ENCODE assay signal across 16 mouse cellular contexts in genomic region chr8:48178993-48179392, GRCm38 (mm10).
A peak's percentile ranks its signal among the peaks of the same experiment; 100 is the strongest.
DNase-seq lines count a peak whose midpoint lies in the region; ATAC-seq lines count a peak whose summit lies in the region.
"Had no signal": no experiment of that assay in that cellular context is flagged by ENCODE, and none has a peak within 500 bp of the region (broad histone marks: within the 10 kb centered on the region; RNA-seq: fewer than 3 reads in every experiment).

No protein-coding gene starts in this region.

- H3K27me3 ChIP-seq in midbrain, embryonic 12.5 days: no peaks in the 10 kb centered on the region
- H3K27me3 ChIP-seq in midbrain, embryonic 16.5 days (ENCODE audit: control insufficient read depth, insufficient read depth, low read depth, low read length): no peaks in the 10 kb centered on the region
- no peaks in the 10 kb centered on the region for H3K27me3 ChIP-seq in forebrain, embryonic 14.5 days (replicated peaks; ENCODE audit: control insufficient read depth, insufficient read depth, low read length)
- H3K27me3 ChIP-seq in intestine, embryonic 15.5 days (replicated peaks): no peaks in the 10 kb centered on the region
- H3K27me3 ChIP-seq: hindbrain, embryonic 15.5 days; liver, embryonic 15.5 days had no signal

- 0 out of 2 replicates have a peak, but pooled peaks cover 6% of the 10 kb centered on the region for H3K9me3 ChIP-seq in midbrain, embryonic 12.5 days
- no peaks in the 10 kb centered on the region for H3K9me3 ChIP-seq in midbrain, embryonic 16.5 days (replicated peaks; ENCODE audit: control insufficient read depth, low read length, poor library complexity, severe bottlenecking)
- H3K9me3 ChIP-seq in forebrain, embryonic 14.5 days (replicated peaks; ENCODE audit: control insufficient read depth, low read length): no peaks in the 10 kb centered on the region
- no peaks in the 10 kb centered on the region for H3K9me3 ChIP-seq in intestine, embryonic 15.5 days
- H3K9me3 ChIP-seq: hindbrain, embryonic 15.5 days; liver, embryonic 15.5 days had no signal

- DNase-seq in ZHBTc4 (ENCODE audit: low read depth, low spot score): peak; percentile 93
- DNase-seq in forebrain, embryonic 14.5 days (ENCODE audit: low spot score): peak; percentile 59
- DNase-seq in Muller cell, postnatal 12 days (ENCODE audit: inconsistent ontology term): no peak
- DNase-seq in urinary bladder, postnatal 4 days (ENCODE audit: low spot score in 2 of 2): no peak
- DNase-seq: cerebellum, adult 9-11 months; gastrocnemius, postnatal 25 days; kidney, adult 18-20 months; kidney, postnatal 36 days; right cerebral cortex, adult 18-20 months had no signal

- no peak overlapping the region for H3K4me3 ChIP-seq in midbrain, embryonic 12.5 days
- no peak overlapping the region for H3K4me3 ChIP-seq in midbrain, embryonic 16.5 days (ENCODE audit: low read depth, low read length)
- H3K4me3 ChIP-seq in forebrain, embryonic 14.5 days (ENCODE audit: low read depth, low read length): no peak overlapping the region
- H3K4me3 ChIP-seq in intestine, embryonic 15.5 days (replicated peaks): no peak overlapping the region
- H3K4me3 ChIP-seq: embryonic facial prominence, embryonic 10.5 days; hindbrain, embryonic 15.5 days; liver, embryonic 15.5 days had no signal

- ATAC-seq in midbrain, embryonic 12.5 days (ENCODE audit: low FRiP score, low read depth): peak; percentile 69
- no peak for ATAC-seq in midbrain, embryonic 16.5 days
- ATAC-seq in forebrain, embryonic 14.5 days: peak; percentile 80; the same call in 1 of the 2 replicates
- no peak for ATAC-seq in intestine, embryonic 15.5 days
- ATAC-seq: lung, postnatal 0 days had no signal

- H3K9ac ChIP-seq in midbrain, embryonic 12.5 days (replicated peaks): no peak overlapping the region
- H3K9ac ChIP-seq in midbrain, embryonic 16.5 days (ENCODE audit: low read depth, low read length): no peak overlapping the region
- no peak overlapping the region for H3K9ac ChIP-seq in forebrain, embryonic 14.5 days (ENCODE audit: low read length)
- no peak overlapping the region for H3K9ac ChIP-seq in intestine, embryonic 15.5 days
- H3K9ac ChIP-seq: hindbrain, embryonic 15.5 days; liver, embryonic 15.5 days had no signal

- peak overlapping the region; percentile 54; the same call in 1 of the 2 replicates for H3K27ac ChIP-seq in midbrain, embryonic 12.5 days (replicated peaks)
- H3K27ac ChIP-seq in midbrain, embryonic 16.5 days (ENCODE audit: low read length): no peak overlapping the region
- H3K27ac ChIP-seq in forebrain, embryonic 14.5 days (ENCODE audit: low read depth, low read length): peak overlapping the region; percentile 48; the same call in 1 of the 2 replicates
- no peak overlapping the region for H3K27ac ChIP-seq in intestine, embryonic 15.5 days
- H3K27ac ChIP-seq: hindbrain, embryonic 15.5 days; liver, embryonic 15.5 days had no signal

- WGBS in midbrain, embryonic 12.5 days: 13% methylated on average over 4 of the region's 4 CpGs
- 14% methylated on average over 4 of the region's 4 CpGs for WGBS in midbrain, embryonic 16.5 days
- WGBS in forebrain, embryonic 14.5 days: 2% methylated on average over 4 of the region's 4 CpGs
- WGBS in intestine, embryonic 15.5 days: 62% methylated on average over 4 of the region's 4 CpGs

- peaks cover 18% of the 10 kb centered on the region for H3K4me1 ChIP-seq in midbrain, embryonic 12.5 days
- no peaks in the 10 kb centered on the region for H3K4me1 ChIP-seq in midbrain, embryonic 16.5 days (ENCODE audit: control insufficient read depth, insufficient read depth, low read length)
- H3K4me1 ChIP-seq in forebrain, embryonic 14.5 days (ENCODE audit: control insufficient read depth, insufficient read depth, low read length): peaks cover 6% of the 10 kb centered on the region; the same call in 1 of the 2 replicates
- no peaks in the 10 kb centered on the region for H3K4me1 ChIP-seq in intestine, embryonic 15.5 days (replicated peaks)
- H3K4me1 ChIP-seq: hindbrain, embryonic 15.5 days; liver, embryonic 15.5 days had no signal

- no peaks in the 10 kb centered on the region for H3K36me3 ChIP-seq in midbrain, embryonic 12.5 days
- no peaks in the 10 kb centered on the region for H3K36me3 ChIP-seq in midbrain, embryonic 16.5 days (ENCODE audit: control insufficient read depth, insufficient read depth, low read length)
- no peaks in the 10 kb centered on the region for H3K36me3 ChIP-seq in forebrain, embryonic 14.5 days (ENCODE audit: control insufficient read depth, insufficient read depth, low read length)
- H3K36me3 ChIP-seq in intestine, embryonic 15.5 days: no peaks in the 10 kb centered on the region
- H3K36me3 ChIP-seq: embryonic facial prominence, embryonic 10.5 days; hindbrain, embryonic 15.5 days; liver, embryonic 15.5 days had no signal

- H3K4me2 ChIP-seq in midbrain, embryonic 12.5 days (replicated peaks): 0 out of 2 replicates have a peak overlapping the region, but pooled peaks have one; percentile 2
- H3K4me2 ChIP-seq in midbrain, embryonic 16.5 days (ENCODE audit: low read length): no peak overlapping the region
- H3K4me2 ChIP-seq in forebrain, embryonic 14.5 days (ENCODE audit: low read length): no peak overlapping the region
- H3K4me2 ChIP-seq in intestine, embryonic 15.5 days (replicated peaks): no peak overlapping the region
- H3K4me2 ChIP-seq: hindbrain, embryonic 15.5 days; liver, embryonic 15.5 days had no signal

Comparison
In these comparisons a context has a peak if more than half of its experiments do, and no peak if none do; other contexts are left out.
1. ATAC-seq: peak in midbrain, embryonic 12.5 days (single experiment) and forebrain, embryonic 14.5 days (single experiment); none in midbrain, embryonic 16.5 days (single experiment) and intestine, embryonic 15.5 days (single experiment).
2. H3K27ac ChIP-seq: peak in midbrain, embryonic 12.5 days (single experiment) and forebrain, embryonic 14.5 days (single experiment); none in midbrain, embryonic 16.5 days (single experiment) and intestine, embryonic 15.5 days (single experiment).
3. DNase-seq: peak in ZHBTc4 (single experiment) and forebrain, embryonic 14.5 days (single experiment); none in Muller cell, postnatal 12 days (single experiment) and urinary bladder, postnatal 4 days (0 of 2).